Mouse (Mus musculus) intestine, postnatal 0 days (tissue): ENCODE measurements around the gene Lyrm1. TPM values are rescaled to one million over a fixed set of nuclear protein-coding genes. Genes with fewer than 3 reads are reported as not detected.

Source experiments
- ATAC-seq: fragments of 200-750 bp; cut with Nextera tagmentation; 2 replicates; pipeline ENCODE4 v1.8.0; 2017; ENCODE audit warnings: mild to moderate bottlenecking, moderate TSS enrichment, moderate library complexity
- H3K27ac ChIP-seq: fragments of 300-500 bp; sonication (generic); 2 replicates; pipeline ENCODE4 v1.5.1; 2014; ENCODE audit warnings: mild to moderate bottlenecking, low read depth, low read length, moderate library complexity
- H3K27me3 ChIP-seq: fragments of 300-500 bp; sonication (generic); replicated peaks from 2 replicates; pipeline ENCODE4 v1.6.1; 2014; ENCODE audit warnings: low read length, mixed read lengths; ENCODE audit not compliant: control insufficient read depth, insufficient read depth
- H3K36me3 ChIP-seq: fragments of 300-500 bp; sonication (generic); 2 replicates; pipeline ENCODE4 v1.6.1; 2014; ENCODE audit warnings: mild to moderate bottlenecking, moderate library complexity; ENCODE audit not compliant: control insufficient read depth, insufficient read depth
- H3K4me1 ChIP-seq: fragments of 300-500 bp; sonication (generic); replicated peaks from 2 replicates; pipeline ENCODE4 v1.6.1; 2014; ENCODE audit warnings: antibody characterized with exemption, low read length, mixed read lengths; ENCODE audit not compliant: control insufficient read depth, insufficient read depth
- H3K4me2 ChIP-seq: fragments of 300-500 bp; sonication (generic); replicated peaks from 2 replicates; pipeline ENCODE4 v1.6.1; 2014; ENCODE audit warnings: low read depth, mild to moderate bottlenecking, moderate library complexity
- H3K4me3 ChIP-seq: fragments of 300-500 bp; sonication (generic); 2 replicates; pipeline ENCODE4 v1.5.1; 2014; ENCODE audit warnings: low read depth, low read length
- H3K9ac ChIP-seq: fragments of 300-500 bp; sonication (generic); 2 replicates; pipeline ENCODE4 v1.6.1; 2014; ENCODE audit warnings: mild to moderate bottlenecking, low read depth, low read length
- H3K9me3 ChIP-seq: fragments of 300-500 bp; sonication (generic); 2 replicates; pipeline ENCODE4 v1.6.1; 2016; ENCODE audit warnings: mixed run types; ENCODE audit not compliant: control insufficient read depth
- CTCF ChIP-seq: sonication (generic); IDR thresholded peaks from 2 replicates; pipeline ENCODE4 v1.5.1; 2016; ENCODE audit warnings: low read depth, mild to moderate bottlenecking, control low read depth, antibody characterized with exemption, moderate library complexity
- WGBS: fragments of 180-500 bp; shearing (Covaris S2); extraction: QIAGEN DNeasy Blood & Tissue Kit; methylation state at CpG from one replicate; pipeline ENCODE4 v1.1.7; 2014; 5-methylcytosine and 5-hydroxymethylcytosine counted together
- polyA plus RNA-seq: library from polyadenylated mRNA; unstranded; fragments of >200 nt; fragmentation: Nextera tagmentation; extraction: Ambion mirVana; gene quantifications from 2 replicates; pipeline ENCODE4 v1.2.1, GENCODE M21; 2015

The Lyrm1 gene
- polyA plus RNA-seq, 1 experiment from 2014 or later, result 11.8 TPM

DNA sequence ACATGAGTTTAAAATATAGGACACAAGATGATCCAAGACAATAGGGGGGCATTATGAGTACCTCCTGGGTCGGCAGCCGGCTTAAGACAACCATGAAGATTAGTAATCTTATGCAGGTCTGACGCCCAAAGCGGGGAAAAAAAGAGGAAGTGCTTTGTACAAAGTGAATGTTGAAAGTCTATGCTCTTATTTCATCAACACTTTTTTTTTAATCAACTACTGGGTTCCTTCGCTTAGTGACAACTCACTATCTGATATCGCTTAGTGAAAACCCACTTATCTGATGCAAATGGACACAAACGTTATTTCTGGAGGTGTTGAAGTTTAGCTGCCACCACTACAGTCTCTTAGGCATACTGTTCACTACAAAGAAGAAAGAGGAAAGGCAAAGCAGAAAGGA lies 81.9 kb downstream of the Lyrm1 start:
- no peak for ATAC-seq
- no peak overlapping the region for H3K9ac ChIP-seq
- no peak overlapping the region for H3K4me2 ChIP-seq
- TF ChIP-seq CTCF, result no peak
- H3K27me3 ChIP-seq, result no peaks in the 10 kb centered on the region
- H3K4me1 ChIP-seq, result no peaks in the 10 kb centered on the region
- H3K4me3 ChIP-seq, result no peak overlapping the region
- H3K36me3 ChIP-seq, result no peaks in the 10 kb centered on the region
- 82% methylated on average over 7 of the region's 7 CpGs for WGBS
- no peaks in the 10 kb centered on the region for H3K9me3 ChIP-seq
- no peak overlapping the region for H3K27ac ChIP-seq

DNA sequence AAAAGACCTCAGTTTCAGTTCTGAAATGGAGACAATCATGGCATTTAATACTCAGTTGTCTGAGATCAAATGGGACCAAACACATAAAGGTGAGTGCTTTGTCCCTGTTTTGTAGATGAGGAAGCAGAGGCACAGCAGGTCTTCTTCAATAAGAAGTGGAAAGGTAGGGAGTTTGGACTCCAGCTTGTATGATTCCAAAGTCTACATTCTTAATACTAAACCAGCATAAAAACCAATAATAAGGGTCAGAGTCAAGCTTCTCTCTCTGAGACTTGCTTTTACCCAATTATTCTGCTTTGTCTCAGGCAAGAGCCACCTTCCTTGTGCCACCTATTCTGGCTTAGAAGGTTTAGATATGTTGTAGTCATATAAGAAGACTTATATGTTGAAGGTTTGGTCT lies 82.9 kb downstream of the Lyrm1 start:
- H3K9ac ChIP-seq, result no peak overlapping the region
- ATAC-seq, result no peak
- no peaks in the 10 kb centered on the region for H3K9me3 ChIP-seq
- H3K4me3 ChIP-seq, result no peak overlapping the region
- H3K27ac ChIP-seq, result no peak overlapping the region
- H3K36me3 ChIP-seq, result no peaks in the 10 kb centered on the region
- no peaks in the 10 kb centered on the region for H3K27me3 ChIP-seq
- no peak overlapping the region for H3K4me2 ChIP-seq
- no peak for TF ChIP-seq CTCF
- no peaks in the 10 kb centered on the region for H3K4me1 ChIP-seq

DNA sequence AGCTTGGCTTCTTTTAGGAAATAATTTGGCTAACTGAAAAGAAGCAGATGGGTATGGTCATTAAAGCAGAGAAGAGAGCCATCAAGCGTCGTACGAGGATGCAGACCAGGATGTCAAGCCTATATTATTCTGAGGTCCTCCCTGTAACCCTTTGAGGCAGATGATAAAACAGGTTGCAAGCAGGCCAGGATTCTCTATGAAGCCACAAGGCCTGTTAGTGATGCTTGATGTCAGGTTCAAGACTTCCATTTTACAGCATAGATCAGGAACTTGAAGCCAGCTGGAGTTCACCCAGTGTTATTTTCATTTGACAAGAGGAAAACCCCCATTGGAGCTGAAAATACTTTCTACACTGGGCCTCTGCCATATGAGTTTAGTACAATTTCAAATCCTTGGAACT lies 84.5 kb downstream of the Lyrm1 start:
- H3K9me3 ChIP-seq, result no peaks in the 10 kb centered on the region
- H3K4me3 ChIP-seq, result no peak overlapping the region
- ATAC-seq, result no peak
- no peak overlapping the region for H3K9ac ChIP-seq
- WGBS, result 83% methylated on average over 3 of the region's 3 CpGs
- no peak overlapping the region for H3K4me2 ChIP-seq
- H3K36me3 ChIP-seq, result no peaks in the 10 kb centered on the region
- H3K27ac ChIP-seq, result no peak overlapping the region
- H3K4me1 ChIP-seq, result no peaks in the 10 kb centered on the region
- no peak for TF ChIP-seq CTCF
- no peaks in the 10 kb centered on the region for H3K27me3 ChIP-seq

DNA sequence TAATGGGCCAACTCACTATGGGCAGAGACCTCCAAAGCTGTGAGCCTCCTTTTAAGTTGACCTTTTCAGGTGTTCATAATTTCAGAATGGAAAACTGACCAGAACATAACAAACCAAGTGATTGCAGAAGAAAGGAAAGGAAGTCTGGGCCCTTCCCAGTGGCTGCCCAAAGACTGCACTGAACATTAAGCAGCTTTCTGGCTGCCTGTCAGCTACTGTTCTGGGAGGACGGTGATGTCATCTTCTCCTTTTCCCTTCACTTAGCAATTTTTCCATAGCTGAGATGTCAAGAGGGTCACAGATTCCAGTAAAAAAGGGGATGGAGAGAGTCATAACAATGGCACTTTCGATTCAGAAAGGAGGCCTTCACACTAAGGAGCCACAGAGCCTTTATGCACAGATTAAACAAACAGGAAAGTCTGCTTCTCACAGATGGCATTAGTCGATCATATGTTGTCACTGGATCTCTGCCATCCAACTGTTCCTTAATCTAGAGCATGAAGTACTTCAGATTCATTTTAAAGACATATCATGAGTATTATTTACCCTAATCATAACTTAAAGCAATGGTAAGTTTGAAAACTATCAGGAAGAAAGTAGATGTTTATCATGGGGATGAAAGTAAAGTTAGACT lies 89.7 kb downstream of the Lyrm1 start:
- Histone ChIP-seq H3K9me3 (no peaks in the 10 kb centered on the region), H3K27ac (no peak overlapping the region), H3K4me1 (no peaks in the 10 kb centered on the region), H3K4me3 (no peak overlapping the region), H3K27me3 (no peaks in the 10 kb centered on the region), H3K9ac (no peak overlapping the region), H3K4me2 (no peak overlapping the region), H3K36me3 (no peaks in the 10 kb centered on the region)
- ATAC-seq, result no peak
- no peak for TF ChIP-seq CTCF
- WGBS, result 62% methylated on average over 3 of the region's 3 CpGs

DNA sequence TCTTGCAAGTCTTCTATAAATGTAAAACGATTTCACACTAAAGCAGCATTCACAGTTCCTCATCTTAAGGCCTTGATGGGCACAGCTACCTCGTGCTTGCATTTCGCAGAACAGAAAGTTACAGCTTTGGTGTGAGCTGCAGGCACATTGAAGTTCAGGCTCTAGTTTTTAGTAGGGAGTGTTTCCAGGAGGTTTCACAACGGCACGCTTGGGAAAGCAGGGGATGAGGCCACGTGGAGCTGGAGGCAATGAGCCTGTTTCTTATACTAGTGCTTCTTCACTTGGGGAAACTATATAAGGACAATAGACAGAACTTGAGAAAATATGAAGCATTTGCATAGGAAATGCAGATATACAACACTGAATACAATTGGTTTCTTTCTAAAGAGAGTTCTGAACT lies 101.4 kb downstream of the Lyrm1 start:
- H3K4me2 ChIP-seq, result no peak overlapping the region
- TF ChIP-seq CTCF, result no peak
- WGBS, result 78% methylated on average over 6 of the region's 6 CpGs
- H3K27me3 ChIP-seq, result no peaks in the 10 kb centered on the region
- H3K4me3 ChIP-seq, result no peak overlapping the region
- H3K9me3 ChIP-seq, result no peaks in the 10 kb centered on the region
- no peak for ATAC-seq
- H3K9ac ChIP-seq, result no peak overlapping the region
- H3K27ac ChIP-seq, result no peak overlapping the region
- no peaks in the 10 kb centered on the region for H3K36me3 ChIP-seq
- no peaks in the 10 kb centered on the region for H3K4me1 ChIP-seq

Other genes starting within 250 kb of the Lyrm1 start
- not detected in 2 replicates for gene Acsm4, start 205.8 kb upstream of the Lyrm1 start, polyA plus RNA-seq
- gene Thumpd1, start 175.1 kb upstream of the Lyrm1 start, polyA plus RNA-seq, result 23.2 and 23.8 TPM in 2 replicates
- 0.80 and 0.94 TPM in 2 replicates for gene Acsm3, start 134.9 kb upstream of the Lyrm1 start, polyA plus RNA-seq
- 4.1 and 6.5 TPM in 2 replicates for gene Rexo5, start 101.9 kb upstream of the Lyrm1 start, polyA plus RNA-seq
- 4.2 and 5.0 TPM in 2 replicates for gene Eri2, start 101.8 kb upstream of the Lyrm1 start, polyA plus RNA-seq
- 11.9 and 15.8 TPM in 2 replicates for gene Dcun1d3, start 437 bp downstream of the Lyrm1 start, polyA plus RNA-seq
- gene Dnah3, start 199.4 kb downstream of the Lyrm1 start, polyA plus RNA-seq, result not detected in 2 replicates
- 21.6 and 22.9 TPM in 2 replicates for gene Tmem159, start 206.5 kb downstream of the Lyrm1 start, polyA plus RNA-seq
- gene Zp2, start 249.4 kb downstream of the Lyrm1 start, polyA plus RNA-seq, result 0.18 and 0.31 TPM in 2 replicates